Mouse (Mus musculus): ENCODE results near the gene Defb22.

DNA sequence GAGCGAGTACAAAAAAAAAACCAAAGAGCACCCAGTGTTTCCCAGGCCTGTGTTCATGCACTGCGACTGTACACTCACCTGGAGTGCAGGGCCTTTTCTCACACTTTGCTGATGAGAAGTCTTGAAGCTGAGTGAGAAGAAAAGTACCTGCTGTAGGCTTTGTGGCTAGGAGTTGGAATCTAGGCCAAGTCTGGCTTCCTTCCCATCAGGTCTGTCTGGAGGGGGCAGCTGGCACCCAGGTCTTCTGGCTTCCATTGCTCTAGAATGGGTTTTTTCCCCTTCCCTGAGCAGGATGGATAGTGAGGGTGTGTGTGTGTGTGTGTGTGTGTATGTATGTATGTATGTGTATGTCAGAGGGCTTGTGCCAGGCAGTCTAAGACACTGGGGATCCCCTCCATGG, 50.1 kb downstream of the Defb22 start:
- TF ChIP-seq CTCF (IDR thresholded peaks at IDR 0.05; ENCODE audit: extremely low read depth, insufficient read length, insufficient replicate concordance, low read depth, low read length): no peak
- no peak for TF ChIP-seq POLR2A (IDR thresholded peaks at IDR 0.05; ENCODE audit: low read depth, low read length)
